Mouse (Mus musculus) bone marrow macrophage, adult 2 months (primary cell): ENCODE results near the gene Gpr65.

ENCODE experiments used
- CTCF ChIP-seq: IDR thresholded peaks from 2 replicates; pipeline ENCODE4 v1.5.1; 2012; ENCODE audit warnings: low read depth, mild to moderate bottlenecking, low read length, moderate library complexity
- POLR2A ChIP-seq: IDR thresholded peaks from 2 replicates; pipeline ENCODE4 v1.6.1; 2012; ENCODE audit warnings: mild to moderate bottlenecking, low read depth, low read length, borderline replicate concordance

GRCm38 (mm10) chr12:98294241-98294640 is 25.8 kb downstream of the Gpr65 start:
- no peak for TF ChIP-seq POLR2A
- no peak for TF ChIP-seq CTCF
